Mouse (Mus musculus) thymus, adult 2 months (tissue): ENCODE measurements around the gene Brsk1. TPM values are rescaled to one million over a fixed set of nuclear protein-coding genes. Genes with fewer than 3 reads are reported as not detected.

Experiments used
- DNase-seq: peaks from one replicate; pipeline ENCODE4 v3.0.0; 2021
- H3K27ac ChIP-seq: fragments of 200-500 bp; 2 replicates; pipeline ENCODE4 v1.5.1; 2012; ENCODE audit warnings: low read length, control low read depth; ENCODE audit not compliant: control insufficient read depth, insufficient read depth
- H3K27me3 ChIP-seq: fragments of 200-500 bp; 2 replicates; pipeline ENCODE4 v1.6.1; 2012; ENCODE audit warnings: mild to moderate bottlenecking, low read length, moderate library complexity, mixed read lengths; ENCODE audit not compliant: control insufficient read depth, insufficient read depth
- H3K36me3 ChIP-seq: fragments of 200-500 bp; 2 replicates; pipeline ENCODE4 v1.6.1; 2012; ENCODE audit warnings: mild to moderate bottlenecking, low read length, moderate library complexity; ENCODE audit not compliant: control insufficient read depth, insufficient read depth
- H3K4me1 ChIP-seq: fragments of 200-500 bp; replicated peaks from 2 replicates; pipeline ENCODE4 v1.6.1; 2012; ENCODE audit warnings: low read length; ENCODE audit not compliant: control insufficient read depth, insufficient read depth
- H3K4me3 ChIP-seq: fragments of 200-500 bp; 2 replicates; pipeline ENCODE4 v1.5.1; 2012; ENCODE audit warnings: mild to moderate bottlenecking, low read length, control low read depth, moderate library complexity; ENCODE audit not compliant: control insufficient read depth, insufficient read depth
- CTCF ChIP-seq: fragments of 200-500 bp; IDR thresholded peaks from 2 replicates; pipeline ENCODE4 v1.5.1; 2012; ENCODE audit warnings: mild to moderate bottlenecking, control low read depth, low read length, moderate library complexity, borderline replicate concordance; ENCODE audit not compliant: control insufficient read depth, poor library complexity, insufficient read depth; ENCODE audit errors: extremely low read depth
- POLR2A ChIP-seq: fragments of 200-500 bp; IDR thresholded peaks from 2 replicates; pipeline ENCODE4 v1.6.1; 2012; ENCODE audit warnings: mild to moderate bottlenecking, low read length, control low read depth, moderate library complexity; ENCODE audit not compliant: control insufficient read depth, poor library complexity, insufficient read depth; ENCODE audit errors: extremely low read depth
- WGBS: fragments of 180-500 bp; shearing (Covaris S2); methylation state at CpG from one replicate; pipeline ENCODE4 v1.1.7; 2018; 5-methylcytosine and 5-hydroxymethylcytosine counted together
- polyA plus RNA-seq: library from polyadenylated mRNA; depleted of rRNA; stranded (reverse); fragments of >200 nt; gene quantifications from 2 replicates; pipeline ENCODE4 v1.2.3, GENCODE M21; 2012

The Brsk1 gene
- polyA plus RNA-seq, 1 experiment: 0.71 TPM

DNA sequence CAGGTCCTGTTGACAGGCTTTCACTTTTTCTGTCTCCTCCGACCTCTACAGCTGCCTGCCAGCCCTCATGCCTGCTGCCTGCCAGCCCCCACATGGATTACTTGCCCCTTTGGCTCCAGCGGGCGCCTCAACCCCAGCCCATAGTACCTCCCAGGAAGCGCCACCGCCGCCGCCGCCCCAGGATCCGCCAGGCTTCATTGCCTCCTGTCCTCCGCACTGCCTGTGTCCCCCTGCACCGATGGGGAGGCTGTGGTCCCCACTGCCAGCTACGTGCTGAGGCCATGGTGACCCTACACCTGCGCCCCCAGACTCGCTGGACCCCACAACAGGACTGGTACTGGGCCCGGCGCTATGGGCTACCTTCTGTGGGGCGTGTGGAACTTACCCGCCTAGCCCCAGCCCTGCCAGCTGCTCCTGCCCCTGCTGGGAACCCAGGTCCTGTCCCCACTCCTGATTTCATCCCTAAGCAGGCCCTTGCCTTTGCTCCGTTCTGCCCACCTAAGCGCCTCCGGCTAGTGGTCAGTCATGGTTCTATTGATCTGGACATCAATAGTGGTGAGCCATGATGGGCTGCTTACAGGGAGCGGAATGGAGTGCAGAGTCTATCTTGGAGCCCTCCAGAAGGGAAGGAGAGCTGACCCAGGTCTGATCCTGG lies 56.0 kb downstream of the Brsk1 start:
- Histone ChIP-seq H3K27me3 (no peaks in the 10 kb centered on the region), H3K4me3 (no peak overlapping the region), H3K4me1 (peaks cover 1% of the 10 kb centered on the region; the same call in 1 of the 2 replicates), H3K27ac (no peak overlapping the region), H3K36me3 (no peaks in the 10 kb centered on the region)
- TF ChIP-seq POLR2A: no peak
- no peak for TF ChIP-seq CTCF
- DNase-seq: no peak
- 97% methylated on average over 22 of the region's 22 CpGs for WGBS

DNA sequence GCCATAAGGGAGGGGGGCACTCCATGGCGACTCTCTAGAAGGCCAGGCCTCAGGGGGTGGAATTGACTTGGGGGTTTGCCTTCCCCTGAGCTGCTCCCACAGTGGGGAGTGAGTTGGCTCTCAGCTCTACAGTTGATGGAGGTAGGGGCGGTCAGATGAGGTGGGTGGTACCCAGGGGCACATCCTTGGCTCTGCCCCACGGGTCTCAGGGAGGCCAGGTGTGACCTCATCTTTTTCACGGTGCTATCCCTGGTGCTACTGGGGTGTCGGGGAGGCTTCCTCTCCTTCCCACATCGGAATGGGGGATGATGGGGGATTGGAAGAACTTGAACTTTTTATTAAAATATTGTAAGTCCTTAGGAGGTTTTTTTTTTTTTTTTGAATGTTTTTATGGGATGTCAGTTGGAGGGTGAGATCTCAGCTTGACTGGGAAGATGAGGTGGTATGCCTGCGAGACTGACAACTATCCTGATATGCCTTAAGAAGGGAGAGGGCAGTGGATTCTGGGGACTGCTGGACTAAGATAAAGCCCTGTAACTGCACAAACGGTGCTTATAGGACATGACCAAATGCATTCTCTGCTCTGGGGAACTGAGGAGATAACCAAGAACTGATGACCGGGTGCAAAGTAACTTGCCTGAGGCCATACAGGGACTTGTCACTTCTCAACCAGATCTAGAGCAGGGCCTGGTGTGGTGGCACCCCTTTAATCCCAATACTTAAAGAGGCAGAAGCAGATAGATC lies 56.9 kb downstream of the Brsk1 start:
- 94% methylated on average over 9 of the region's 9 CpGs for WGBS
- H3K4me1 ChIP-seq: peaks cover 9% of the 10 kb centered on the region
- H3K27me3 ChIP-seq: no peaks in the 10 kb centered on the region
- H3K36me3 ChIP-seq: no peaks in the 10 kb centered on the region
- DNase-seq: no peak
- TF ChIP-seq POLR2A (no peak), CTCF (no peak)
- no peak overlapping the region for H3K4me3 ChIP-seq
- H3K27ac ChIP-seq: no peak overlapping the region

DNA sequence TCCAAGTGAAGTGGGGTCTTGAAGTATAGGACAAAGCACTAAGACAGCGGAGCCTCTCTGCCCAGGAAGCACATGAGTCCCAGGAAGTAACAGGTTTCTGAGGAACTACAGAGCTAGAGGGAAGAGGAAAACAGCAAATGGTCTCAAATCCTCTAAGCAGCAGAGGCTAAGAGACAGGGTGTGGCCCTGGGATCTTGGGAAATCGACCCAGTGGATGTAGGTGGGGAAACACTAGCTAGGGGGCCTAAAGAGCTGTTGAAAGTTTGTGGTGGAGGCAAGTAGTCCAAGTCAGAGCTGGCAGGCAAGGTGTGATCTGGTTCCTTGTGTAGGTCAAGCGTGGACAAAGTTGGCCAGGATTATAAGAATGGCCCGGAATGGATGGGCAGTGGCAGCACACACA lies 57.9 kb downstream of the Brsk1 start:
- H3K27me3 ChIP-seq: no peaks in the 10 kb centered on the region
- H3K4me3 ChIP-seq: no peak overlapping the region
- TF ChIP-seq POLR2A: no peak
- TF ChIP-seq CTCF: no peak
- peaks cover 16% of the 10 kb centered on the region for H3K4me1 ChIP-seq
- H3K27ac ChIP-seq: no peak overlapping the region
- H3K36me3 ChIP-seq: no peaks in the 10 kb centered on the region
- DNase-seq: no peak
- WGBS: 81% methylated on average over 4 of the region's 4 CpGs

DNA sequence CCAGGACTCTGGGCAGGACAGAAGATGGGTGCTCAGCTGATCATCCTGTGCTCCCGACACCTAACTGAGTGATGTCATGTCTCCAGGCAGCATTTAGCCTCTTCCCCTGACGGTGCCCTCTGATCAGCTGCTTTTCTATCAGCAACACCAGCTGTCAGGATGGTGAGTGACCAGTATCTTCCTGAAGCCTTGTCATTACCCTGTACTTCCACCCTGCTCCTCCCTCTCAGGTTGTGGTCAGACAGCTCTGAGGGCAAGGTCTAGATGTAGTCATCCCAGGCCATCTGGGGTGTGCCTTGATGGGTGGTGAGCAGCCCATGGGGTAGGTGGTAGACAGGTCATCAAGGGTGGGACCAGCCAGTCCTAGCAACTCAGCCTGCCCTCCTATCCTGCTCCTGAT lies 58.8 kb downstream of the Brsk1 start:
- no peak overlapping the region for H3K27ac ChIP-seq
- no peak for TF ChIP-seq CTCF
- TF ChIP-seq POLR2A: no peak
- H3K4me1 ChIP-seq: peaks cover 17% of the 10 kb centered on the region
- DNase-seq: no peak
- no peaks in the 10 kb centered on the region for H3K36me3 ChIP-seq
- no peaks in the 10 kb centered on the region for H3K27me3 ChIP-seq
- no peak overlapping the region for H3K4me3 ChIP-seq
- WGBS: 94% methylated on average over 2 of the region's 2 CpGs

DNA sequence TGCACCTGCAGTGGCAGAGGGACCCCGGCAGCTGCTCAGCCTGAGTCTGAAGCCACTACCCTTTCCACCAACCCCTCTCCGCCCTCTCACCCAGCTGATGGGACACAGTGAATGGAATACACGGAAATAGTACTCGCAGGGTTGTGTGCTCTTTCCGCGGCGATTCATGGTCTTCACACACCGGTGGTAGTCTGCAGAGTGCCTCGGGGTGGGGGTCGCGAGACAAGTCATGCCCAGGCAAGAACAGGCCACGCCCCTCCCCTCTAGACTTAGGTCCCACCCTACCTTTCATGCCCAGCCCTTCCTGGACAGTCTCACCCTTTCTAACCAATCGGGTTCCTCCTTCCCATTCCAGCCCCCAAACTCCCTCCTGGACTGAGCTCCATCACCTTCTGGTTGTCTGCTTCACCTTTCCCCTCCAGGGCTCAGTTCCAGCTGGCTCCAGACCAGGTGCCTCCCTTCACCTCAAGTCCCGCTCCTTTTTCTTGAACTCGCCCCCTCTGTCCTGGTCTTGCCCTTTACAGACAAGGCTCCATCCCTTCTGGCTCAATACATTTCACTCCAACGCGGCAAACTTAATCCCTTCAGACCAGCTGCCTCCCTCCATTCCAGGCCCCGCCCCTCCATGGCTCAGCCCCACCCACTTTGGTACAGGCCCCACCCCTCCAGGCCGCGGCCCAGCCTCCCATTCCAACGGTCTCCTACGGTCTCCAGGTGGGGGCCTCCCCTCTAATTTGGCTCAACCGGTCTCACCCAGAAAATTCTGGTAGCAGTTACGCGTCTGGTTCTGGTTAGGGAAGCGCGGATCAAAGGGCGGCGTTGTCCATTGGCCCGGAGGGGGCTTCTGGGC lies 61.8 kb downstream of the Brsk1 start:
- H3K4me1 ChIP-seq: peaks cover 17% of the 10 kb centered on the region
- no peaks in the 10 kb centered on the region for H3K36me3 ChIP-seq
- DNase-seq: peak; percentile 25
- TF ChIP-seq POLR2A: no peak
- no peak for TF ChIP-seq CTCF
- no peak overlapping the region; the same call in 1 of the 2 replicates for H3K27ac ChIP-seq
- H3K4me3 ChIP-seq: peak overlapping the region; percentile 57
- H3K27me3 ChIP-seq: no peaks in the 10 kb centered on the region
- 3% methylated on average over 30 of the region's 30 CpGs for WGBS
